Comparison of ENCODE assay signal across 17 mouse cellular contexts in the genomic region with DNA sequence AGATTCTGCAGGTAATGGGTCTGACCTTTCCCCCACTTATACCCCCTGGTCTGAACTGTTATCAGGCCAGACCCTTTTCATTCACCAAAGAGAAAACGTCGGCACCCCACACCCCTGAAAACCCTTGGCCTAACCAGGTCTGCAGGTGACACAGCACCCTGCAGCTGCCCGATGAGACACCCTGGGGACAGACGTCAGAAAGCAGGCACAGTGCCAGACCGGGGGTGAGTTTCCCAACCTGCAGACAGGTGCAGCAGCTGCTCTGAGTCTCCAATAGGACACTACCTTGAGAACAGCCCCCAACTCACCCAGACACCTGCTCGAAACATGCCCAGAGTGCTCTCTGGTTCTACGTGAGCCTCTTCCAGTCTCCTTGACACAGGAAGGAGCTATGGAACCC. TPM values are rescaled to one million over a fixed set of nuclear protein-coding genes. Genes with fewer than 3 reads are reported as not detected.
"Had no signal": no experiment of that assay in that cellular context is flagged by ENCODE, and none has a peak within 500 bp of the region (broad histone marks: within the 10 kb centered on the region; RNA-seq: fewer than 3 reads in every experiment).

No protein-coding gene starts in this region.

- H3K27ac ChIP-seq: neural tube, embryonic 15.5 days; stomach, embryonic 15.5 days; stomach, postnatal 0 days had no signal

- H3K27me3 ChIP-seq: neural tube, embryonic 15.5 days; stomach, embryonic 15.5 days had no signal

- H3K4me2 ChIP-seq: neural tube, embryonic 15.5 days; stomach, embryonic 15.5 days had no signal

- H3K9ac ChIP-seq: neural tube, embryonic 15.5 days; stomach, embryonic 15.5 days had no signal

- H3K4me3 ChIP-seq: neural tube, embryonic 15.5 days; stomach, embryonic 15.5 days had no signal

- DNase-seq: retina, postnatal 1 day; right cerebral cortex, adult 18-20 months; right cerebral cortex, postnatal 14 days; right cerebral cortex, postnatal 25 days; right cerebral cortex, postnatal 4 days; spleen, adult 18-20 months; thymus, adult 18-20 months; thymus, adult 2 months; thymus, postnatal 14 days; thymus, postnatal 25 days; thymus, postnatal 36 days; thymus, postnatal 4 days had no signal

- H3K9me3 ChIP-seq: neural tube, embryonic 15.5 days; stomach, embryonic 15.5 days had no signal

RNA-seq across cellular contexts. Expression of a gene that starts 9.4 kb away (rescaled TPM):
- total RNA-seq: neutrophil, adult 5-6 weeks had no signal
- polyA plus RNA-seq: spleen, adult 2 months had no signal

RNA-seq across cellular contexts. Expression of a gene that starts 19.6 kb away (rescaled TPM):
- total RNA-seq: neutrophil, adult 5-6 weeks had no signal
